Mouse (Mus musculus): Measurements from ENCODE around the gene H2-M5. TPM values are rescaled to one million over a fixed set of nuclear protein-coding genes. Genes with fewer than 3 reads are reported as not detected.

The H2-M5 gene
- polyA plus RNA-seq, 1 experiment from 2014 or later, result not detected

- ATAC-seq, result no peak
- Histone ChIP-seq H3K9ac (ENCODE audit: low read depth, low read length) (peak overlapping the region; percentile 51), H3K4me2 (replicated peaks; ENCODE audit: low read depth) (peak overlapping the region; percentile 88), H3K4me1 (replicated peaks; ENCODE audit: control insufficient read depth, insufficient read depth, low read length) (no peaks in the 10 kb centered on the region; the same call in 1 of the 2 replicates), H3K4me3 (ENCODE audit: low read depth, low read length) (peak overlapping the region; percentile 47), H3K9me3 (ENCODE audit: control insufficient read depth) (no peaks in the 10 kb centered on the region), H3K36me3 (ENCODE audit: control insufficient read depth, insufficient read depth) (peaks cover 11% of the 10 kb centered on the region; the same call in 1 of the 2 replicates), H3K27ac (ENCODE audit: low read depth, low read length) (peak overlapping the region; percentile 7; the same call in 1 of the 2 replicates), H3K27me3 (replicated peaks; ENCODE audit: control insufficient read depth, insufficient read depth, low read length) (peaks cover 34% of the 10 kb centered on the region)
- WGBS, result 2% methylated on average over 58 of the region's 62 CpGs
- peak; percentile 60 for TF ChIP-seq CTCF (IDR thresholded peaks at IDR 0.05; ENCODE audit: low read depth)
Measured at GRCm38 (mm10) chr17:36947051-36947819, 42.1 kb downstream of the H2-M5 start.

- no peak overlapping the region for H3K9ac ChIP-seq (ENCODE audit: low read depth, low read length)
- H3K27me3 ChIP-seq (replicated peaks; ENCODE audit: control insufficient read depth, insufficient read depth, low read length), result peaks cover 35% of the 10 kb centered on the region
- no peak overlapping the region for H3K27ac ChIP-seq (ENCODE audit: low read depth, low read length)
- ATAC-seq, result 0 out of 2 replicates have a peak, but pooled peaks have one; percentile 14
- H3K36me3 ChIP-seq (ENCODE audit: control insufficient read depth, insufficient read depth), result peaks cover 9% of the 10 kb centered on the region; the same call in 1 of the 2 replicates
- 0 out of 2 replicates have a peak overlapping the region, but pooled peaks have one; percentile 3 for H3K4me3 ChIP-seq (ENCODE audit: low read depth, low read length)
- no peaks in the 10 kb centered on the region; the same call in 1 of the 2 replicates for H3K4me1 ChIP-seq (replicated peaks; ENCODE audit: control insufficient read depth, insufficient read depth, low read length)
- peak; percentile 48 for TF ChIP-seq CTCF (IDR thresholded peaks at IDR 0.05; ENCODE audit: low read depth)
- 32% methylated on average over 9 of the region's 9 CpGs for WGBS
- H3K4me2 ChIP-seq (replicated peaks; ENCODE audit: low read depth), result no peak overlapping the region
- H3K9me3 ChIP-seq (ENCODE audit: control insufficient read depth), result no peaks in the 10 kb centered on the region
Measured at GRCm38 (mm10) chr17:36944121-36944775, 45.1 kb downstream of the H2-M5 start.

GRCm38 (mm10) chr17:36943691-36944090 lies 45.6 kb downstream of the H2-M5 start:
- Histone ChIP-seq H3K9me3 (ENCODE audit: control insufficient read depth) (no peaks in the 10 kb centered on the region), H3K4me3 (ENCODE audit: low read depth, low read length) (peak overlapping the region; percentile 45), H3K36me3 (ENCODE audit: control insufficient read depth, insufficient read depth) (peaks cover 4% of the 10 kb centered on the region; the same call in 1 of the 2 replicates), H3K27me3 (replicated peaks; ENCODE audit: control insufficient read depth, insufficient read depth, low read length) (peaks cover 35% of the 10 kb centered on the region), H3K4me1 (replicated peaks; ENCODE audit: control insufficient read depth, insufficient read depth, low read length) (no peaks in the 10 kb centered on the region; the same call in 1 of the 2 replicates), H3K4me2 (replicated peaks; ENCODE audit: low read depth) (no peak overlapping the region), H3K9ac (ENCODE audit: low read depth, low read length) (no peak overlapping the region), H3K27ac (ENCODE audit: low read depth, low read length) (no peak overlapping the region)
- no peak for ATAC-seq
- 30% methylated on average over 5 of the region's 5 CpGs for WGBS
- TF ChIP-seq CTCF (IDR thresholded peaks at IDR 0.05; ENCODE audit: low read depth), result no peak

- no peaks in the 10 kb centered on the region for H3K9me3 ChIP-seq (ENCODE audit: control insufficient read depth)
- 0 out of 2 replicates have a peak, but pooled peaks have one; percentile 6 for TF ChIP-seq CTCF (IDR thresholded peaks at IDR 0.05; ENCODE audit: low read depth)
- H3K27me3 ChIP-seq (replicated peaks; ENCODE audit: control insufficient read depth, insufficient read depth, low read length), result peaks cover 35% of the 10 kb centered on the region
- no peak within 1 kb of the TSS; the same call in 1 of the 2 replicates for H3K27ac ChIP-seq (ENCODE audit: low read depth, low read length)
- H3K4me1 ChIP-seq (replicated peaks; ENCODE audit: control insufficient read depth, insufficient read depth, low read length), result no peaks in the 10 kb centered on the region; the same call in 1 of the 2 replicates
- WGBS, result 2% methylated on average over 59 of the region's 59 CpGs
- H3K36me3 ChIP-seq (ENCODE audit: control insufficient read depth, insufficient read depth), result no peaks in the 10 kb centered on the region
- H3K9ac ChIP-seq (ENCODE audit: low read depth, low read length), result peak within 1 kb of the TSS; percentile 45; the same call in 1 of the 2 replicates
- ATAC-seq, result peak; percentile 71
- peak within 1 kb of the TSS; percentile 45 for H3K4me3 ChIP-seq (ENCODE audit: low read depth, low read length)
- peak within 1 kb of the TSS; percentile 81 for H3K4me2 ChIP-seq (replicated peaks; ENCODE audit: low read depth)
Measured at GRCm38 (mm10) chr17:36942791-36943471, 46.4 kb downstream of the H2-M5 start, which contains the start of gene Rnf39. Rnf39 (plus strand) TSS chr17:36942918.

- 0 out of 2 replicates have a peak overlapping the region, but pooled peaks have one; percentile 45 for H3K9ac ChIP-seq (ENCODE audit: low read depth, low read length)
- WGBS, result 43% methylated on average over 10 of the region's 10 CpGs
- H3K27me3 ChIP-seq (replicated peaks; ENCODE audit: control insufficient read depth, insufficient read depth, low read length), result peaks cover 35% of the 10 kb centered on the region
- peak overlapping the region; percentile 45 for H3K4me3 ChIP-seq (ENCODE audit: low read depth, low read length)
- H3K27ac ChIP-seq (ENCODE audit: low read depth, low read length), result no peak overlapping the region
- H3K4me2 ChIP-seq (replicated peaks; ENCODE audit: low read depth), result peak overlapping the region; percentile 81
- no peaks in the 10 kb centered on the region; the same call in 1 of the 2 replicates for H3K4me1 ChIP-seq (replicated peaks; ENCODE audit: control insufficient read depth, insufficient read depth, low read length)
- no peaks in the 10 kb centered on the region for H3K36me3 ChIP-seq (ENCODE audit: control insufficient read depth, insufficient read depth)
- peak; percentile 62 for ATAC-seq
- H3K9me3 ChIP-seq (ENCODE audit: control insufficient read depth), result no peaks in the 10 kb centered on the region
- no peak for TF ChIP-seq CTCF (IDR thresholded peaks at IDR 0.05; ENCODE audit: low read depth)
Measured at GRCm38 (mm10) chr17:36942391-36942790, 46.9 kb downstream of the H2-M5 start.

All from intestine, postnatal 0 days (tissue).